Mouse (Mus musculus) lung, embryonic 15.5 days (tissue): ENCODE results near the gene C130026I21Rik. TPM values are rescaled to one million over a fixed set of nuclear protein-coding genes. Genes with fewer than 3 reads are reported as not detected.

Experiments used
- ATAC-seq: fragments of 200-750 bp; cut with Nextera tagmentation; 2 replicates; pipeline ENCODE4 v1.8.0; 2017; ENCODE audit warnings: moderate number of reproducible peaks, borderline replicate concordance; ENCODE audit not compliant: low FRiP score, low TSS enrichment; ENCODE audit errors: extremely low read depth
- H3K27ac ChIP-seq: fragments of 300-500 bp; sonication (generic); 2 replicates; pipeline ENCODE4 v1.5.1; 2015; ENCODE audit warnings: moderate library complexity, mild to moderate bottlenecking, inconsistent platforms
- H3K27me3 ChIP-seq: fragments of 300-500 bp; sonication (generic); 2 replicates; pipeline ENCODE4 v1.6.1; 2015; ENCODE audit warnings: inconsistent platforms
- H3K36me3 ChIP-seq: fragments of 300-500 bp; sonication (generic); 2 replicates; pipeline ENCODE4 v1.6.1; 2015; ENCODE audit warnings: inconsistent platforms
- H3K4me1 ChIP-seq: fragments of 300-500 bp; sonication (generic); 2 replicates; pipeline ENCODE4 v1.6.1; 2015; ENCODE audit warnings: inconsistent platforms
- H3K4me2 ChIP-seq: fragments of 300-500 bp; sonication (generic); 2 replicates; pipeline ENCODE4 v1.6.1; 2015; ENCODE audit warnings: inconsistent platforms, mild to moderate bottlenecking, moderate library complexity
- H3K4me3 ChIP-seq: fragments of 300-500 bp; sonication (generic); 2 replicates; pipeline ENCODE4 v1.5.1; 2015; ENCODE audit warnings: mild to moderate bottlenecking, inconsistent platforms
- H3K9ac ChIP-seq: fragments of 300-500 bp; sonication (generic); 2 replicates; pipeline ENCODE4 v1.6.1; 2015; ENCODE audit warnings: inconsistent platforms
- H3K9me3 ChIP-seq: fragments of 300-500 bp; sonication (generic); 2 replicates; pipeline ENCODE4 v1.6.1; 2016; ENCODE audit warnings: inconsistent platforms
- WGBS: fragments of 180-500 bp; shearing (Covaris S2); methylation state at CpG from one replicate; pipeline ENCODE4 v1.1.7; 2015; 5-methylcytosine and 5-hydroxymethylcytosine counted together
- microRNA-seq: library from miRNA; unstranded; fragments of <30 nt; microRNA quantifications from one replicate; pipeline ENCODE4, GENCODE M21; 2016
- polyA plus RNA-seq: library from polyadenylated mRNA; unstranded; fragments of >200 nt; fragmentation: Nextera tagmentation; extraction: Ambion mirVana; gene quantifications from 2 replicates; pipeline ENCODE4 v1.2.1, GENCODE M21; 2015

The C130026I21Rik gene
- polyA plus RNA-seq, 1 experiment from 2014 or later, result 0.44 TPM

DNA sequence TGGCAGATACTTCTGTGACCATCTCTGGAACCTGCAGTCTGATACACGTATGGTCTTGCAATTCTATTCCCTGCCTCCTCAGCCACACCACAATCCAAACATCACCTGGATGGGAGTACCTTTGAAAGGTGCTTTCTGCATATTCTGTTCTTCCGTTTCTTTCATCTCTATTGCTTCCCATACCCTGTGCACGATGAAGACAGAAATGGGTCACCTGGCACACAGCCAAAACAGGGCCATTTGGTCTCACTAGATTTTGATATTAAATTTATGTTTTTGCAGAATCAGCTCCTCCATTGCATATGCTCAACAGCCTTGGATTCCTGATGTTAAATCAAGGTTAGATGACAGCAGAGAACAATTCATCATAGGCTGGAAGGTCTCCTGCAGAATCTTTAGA lies 318.8 kb downstream of the C130026I21Rik start:
- 83% methylated on average over 3 of the region's 3 CpGs for WGBS

DNA sequence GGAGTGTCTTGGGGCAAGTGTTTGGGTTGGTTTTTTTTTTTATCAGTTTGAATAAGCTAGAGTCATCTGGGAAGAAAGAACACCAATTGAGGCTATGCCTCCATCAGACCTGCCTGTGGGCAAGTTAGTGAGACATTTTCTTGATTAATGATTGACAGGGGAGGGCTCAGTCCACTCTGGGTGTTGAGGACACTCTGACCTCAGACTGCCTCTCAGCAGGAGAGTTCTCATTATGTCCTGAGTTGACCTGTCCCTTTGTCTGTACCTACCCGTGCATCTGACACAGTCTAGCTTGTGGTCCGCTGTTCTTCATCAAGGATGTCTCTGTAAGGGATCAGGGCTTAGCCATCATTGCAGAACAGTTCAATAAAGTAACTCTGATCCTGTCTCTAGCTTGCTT lies 323.0 kb downstream of the C130026I21Rik start:
- no peak overlapping the region for H3K4me3 ChIP-seq
- ATAC-seq, result no peak
- no peaks in the 10 kb centered on the region for H3K36me3 ChIP-seq
- H3K27me3 ChIP-seq, result no peaks in the 10 kb centered on the region
- no peak overlapping the region for H3K9ac ChIP-seq
- H3K27ac ChIP-seq, result no peak overlapping the region
- H3K9me3 ChIP-seq, result no peaks in the 10 kb centered on the region
- no peaks in the 10 kb centered on the region for H3K4me1 ChIP-seq
- 73% methylated on average over 2 of the region's 2 CpGs for WGBS
- no peak overlapping the region for H3K4me2 ChIP-seq

More for the DNA sequence above, 318.8 kb downstream of the C130026I21Rik start:
- no peak overlapping the region for H3K4me3 ChIP-seq
- H3K9ac ChIP-seq, result no peak overlapping the region
- no peak overlapping the region for H3K4me2 ChIP-seq
- no peaks in the 10 kb centered on the region for H3K4me1 ChIP-seq
- no peak overlapping the region for H3K27ac ChIP-seq
- H3K36me3 ChIP-seq, result no peaks in the 10 kb centered on the region
- no peaks in the 10 kb centered on the region for H3K9me3 ChIP-seq
- ATAC-seq, result no peak
- H3K27me3 ChIP-seq, result no peaks in the 10 kb centered on the region

DNA sequence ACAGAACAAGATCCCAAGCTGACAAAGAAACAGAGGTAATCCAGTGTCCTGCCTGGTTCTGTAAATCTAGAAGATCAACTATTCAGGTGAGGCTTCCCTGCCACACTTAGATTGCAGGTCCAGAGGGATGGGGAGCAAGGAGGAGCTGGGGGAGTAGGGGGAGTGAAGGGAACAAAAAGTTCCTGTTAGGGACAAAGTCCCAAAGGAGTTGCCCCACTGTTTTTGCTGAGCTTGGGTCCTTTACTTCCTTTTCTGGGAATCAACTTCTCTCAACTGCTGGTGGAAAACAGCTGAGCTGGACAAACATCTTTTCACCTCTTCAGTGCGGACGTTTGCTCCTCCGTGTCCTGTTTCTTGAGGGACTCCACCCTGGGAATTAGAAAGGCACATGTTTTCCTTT lies 324.4 kb downstream of the C130026I21Rik start:
- no peaks in the 10 kb centered on the region for H3K27me3 ChIP-seq
- WGBS, result 75% methylated on average over 3 of the region's 3 CpGs
- no peak for ATAC-seq
- no peaks in the 10 kb centered on the region for H3K36me3 ChIP-seq
- no peak overlapping the region for H3K4me2 ChIP-seq
- no peak overlapping the region for H3K4me3 ChIP-seq
- H3K9me3 ChIP-seq, result no peaks in the 10 kb centered on the region
- H3K4me1 ChIP-seq, result no peaks in the 10 kb centered on the region
- H3K9ac ChIP-seq, result no peak overlapping the region
- no peak overlapping the region for H3K27ac ChIP-seq

DNA sequence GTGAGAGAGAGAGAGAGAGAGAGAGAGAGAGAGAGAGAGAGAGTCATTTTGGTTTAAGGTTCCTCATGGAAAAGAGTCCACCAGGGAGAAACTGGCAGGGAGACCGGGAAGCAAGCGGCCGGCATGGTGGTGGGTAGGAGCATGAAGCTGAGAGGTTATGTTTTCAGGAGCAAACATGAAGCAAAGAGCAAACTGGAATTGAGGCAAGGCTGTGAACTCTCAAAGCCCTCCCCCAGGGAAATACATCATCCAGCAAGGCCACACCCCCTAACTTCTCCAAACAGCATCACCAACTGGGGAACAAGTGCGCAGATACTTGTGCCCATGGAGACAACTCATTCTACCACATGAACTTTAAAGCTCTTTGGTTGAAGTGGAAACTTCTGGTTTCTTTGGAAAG lies 326.8 kb downstream of the C130026I21Rik start:
- H3K4me1 ChIP-seq, result no peaks in the 10 kb centered on the region
- H3K4me2 ChIP-seq, result no peak overlapping the region
- no peak overlapping the region for H3K9ac ChIP-seq
- no peak overlapping the region for H3K4me3 ChIP-seq
- WGBS, result 98% methylated on average over 4 of the region's 4 CpGs
- H3K36me3 ChIP-seq, result no peaks in the 10 kb centered on the region
- no peak overlapping the region for H3K27ac ChIP-seq
- no peak for ATAC-seq
- H3K27me3 ChIP-seq, result no peaks in the 10 kb centered on the region
- no peaks in the 10 kb centered on the region for H3K9me3 ChIP-seq

Small RNA genes within 50 kb of the gene (microRNA-seq; reads per million reads assigned to microRNA genes)
- not detected for gene Gm27907

Other genes with a start within 250 kb of the C130026I21Rik start
- not detected in 2 replicates for gene Gm10553, start 170.4 kb downstream of the C130026I21Rik start, polyA plus RNA-seq
- gene A530032D15Rik, start 160.7 kb downstream of the C130026I21Rik start, polyA plus RNA-seq, result not detected in 2 replicates